ENCODE assay signal across 8 mouse cellular contexts in the genomic region with DNA sequence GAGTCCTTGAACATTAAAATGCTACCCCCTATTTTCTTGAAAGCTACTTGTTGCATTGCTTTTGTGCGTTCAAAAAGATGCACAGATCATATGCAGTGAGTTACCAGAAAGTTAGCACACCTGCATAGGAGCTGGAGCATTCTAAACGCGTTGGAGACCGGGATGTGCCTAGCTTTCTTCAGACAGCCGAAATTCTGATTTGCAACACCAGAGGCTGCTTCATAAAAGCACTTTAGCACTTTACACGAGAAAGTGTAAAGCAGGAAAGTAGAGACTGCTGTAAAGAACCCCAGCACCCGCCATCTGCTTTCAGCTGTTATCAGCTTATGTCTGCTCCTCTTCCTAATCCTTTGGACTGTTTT. TPM values are rescaled to one million over a fixed set of nuclear protein-coding genes. Genes with fewer than 3 reads are reported as not detected.
DNase-seq lines count a peak whose midpoint lies in the region; ATAC-seq and TF ChIP-seq lines count a peak whose summit lies in the region.

No protein-coding gene starts in this region.

- H3K36me3 ChIP-seq in testis, adult 2 months (ENCODE audit: control insufficient read depth, insufficient read depth, low read length), result no peaks in the 10 kb centered on the region; the same call in 1 of the 2 replicates
- peaks cover 18% of the 10 kb centered on the region; the same call in 1 of the 2 replicates for H3K36me3 ChIP-seq in liver, embryonic 15.5 days (replicated peaks)

- TF ChIP-seq CTCF in testis, adult 2 months (IDR thresholded peaks at IDR 0.05; ENCODE audit: control insufficient read depth, insufficient read depth, insufficient replicate concordance, low read depth, low read length), result no peak

- H3K27me3 ChIP-seq in testis, adult 2 months (ENCODE audit: control insufficient read depth, insufficient read depth, low read length), result no peaks in the 10 kb centered on the region
- H3K27me3 ChIP-seq in liver, embryonic 15.5 days, result no peaks in the 10 kb centered on the region

- no peak for TF ChIP-seq POLR2A in testis, adult 2 months (IDR thresholded peaks at IDR 0.05; ENCODE audit: control insufficient read depth, low read depth, low read length)

- H3K27ac ChIP-seq in testis, adult 2 months (ENCODE audit: control insufficient read depth, insufficient read depth, low read depth, low read length), result peak overlapping the region; percentile 82
- H3K27ac ChIP-seq in liver, embryonic 15.5 days (replicated peaks), result peak overlapping the region; percentile 58

- peak overlapping the region; percentile 70 for H3K4me2 ChIP-seq in liver, embryonic 15.5 days

- no peak for DNase-seq in frontal cortex, postnatal 36 days (ENCODE audit: low spot score in 2 of 2)
- no peak for DNase-seq in testis, postnatal 14 days (ENCODE audit: low spot score)
- DNase-seq in thymus, postnatal 10 days (ENCODE audit: low spot score in 2 of 2), result no peak
- DNase-seq in embryo, embryonic 11 days, result no peak
- no peak for DNase-seq in Muller cell, postnatal 12 days (ENCODE audit: inconsistent ontology term)

- peak overlapping the region; percentile 12; the same call in 1 of the 2 replicates for H3K9ac ChIP-seq in liver, embryonic 15.5 days

- H3K4me3 ChIP-seq in testis, adult 2 months (ENCODE audit: control insufficient read depth, low read depth, low read length), result peak overlapping the region; percentile 74
- H3K4me3 ChIP-seq in liver, embryonic 15.5 days (replicated peaks), result peak overlapping the region; percentile 46

- WGBS in liver, embryonic 15.5 days (ENCODE audit: insufficient replicate concordance), result 17% methylated on average over 7 of the region's 7 CpGs

- ATAC-seq in frontal cortex, adult (ENCODE audit: low TSS enrichment), result peak; percentile 45
- no peak for ATAC-seq in liver, embryonic 15.5 days (ENCODE audit: insufficient read depth)

- no peaks in the 10 kb centered on the region for H3K9me3 ChIP-seq in liver, embryonic 15.5 days (replicated peaks)

- no peaks in the 10 kb centered on the region; the same call in 1 of the 2 replicates for H3K4me1 ChIP-seq in testis, adult 2 months (ENCODE audit: control insufficient read depth, insufficient read depth, low read length)
- peaks cover 12% of the 10 kb centered on the region for H3K4me1 ChIP-seq in liver, embryonic 15.5 days (replicated peaks)

RNA-seq across cellular contexts. Expression of a gene that starts 8.9 kb away (rescaled TPM):
- polyA plus RNA-seq in testis, adult 2 months (2012; rRNA removed), result 6.1 and 8.5 TPM in 2 replicates
- polyA plus RNA-seq in liver, embryonic 15.5 days (2015; fragmentation: Nextera tagmentation; extraction: Ambion mirVana), result 25.9 and 28.0 TPM in 2 replicates

RNA-seq across cellular contexts. Expression of a gene that starts 9.0 kb away (rescaled TPM):
- polyA plus RNA-seq in testis, adult 2 months (2012; rRNA removed), result 12.0 and 12.7 TPM in 2 replicates
- 24.6 and 26.2 TPM in 2 replicates for polyA plus RNA-seq in liver, embryonic 15.5 days (2015; fragmentation: Nextera tagmentation; extraction: Ambion mirVana)
